Mouse (Mus musculus): ENCODE measurements at regions not wholly inside any gene's neighbourhood (a gene's known extent, or its start where the extent isn't known, plus 50 kb on each side); places are given as distances from the start of the nearest gene placed in this dataset.

DNA sequence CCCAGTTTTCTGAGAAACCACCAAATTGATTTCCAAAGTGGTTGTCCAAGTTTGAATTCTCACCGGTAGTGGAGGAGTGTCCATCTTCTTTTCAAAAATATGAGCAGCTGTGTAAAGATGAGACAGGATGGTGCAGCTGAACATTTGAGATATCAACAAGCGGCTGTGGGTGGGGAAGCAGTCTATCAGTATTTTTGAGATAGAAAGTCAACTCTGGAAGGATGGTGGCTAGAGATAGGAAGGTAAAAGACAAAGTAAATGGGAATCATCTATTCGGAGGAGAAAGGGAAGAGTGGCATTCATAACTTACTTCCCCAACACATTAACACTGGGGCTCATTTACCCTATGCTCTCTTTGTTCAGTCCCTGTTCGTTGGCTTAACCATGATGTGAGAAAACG is 146.9 kb upstream of the Gmnc start:
- DNase-seq: no peak

DNA sequence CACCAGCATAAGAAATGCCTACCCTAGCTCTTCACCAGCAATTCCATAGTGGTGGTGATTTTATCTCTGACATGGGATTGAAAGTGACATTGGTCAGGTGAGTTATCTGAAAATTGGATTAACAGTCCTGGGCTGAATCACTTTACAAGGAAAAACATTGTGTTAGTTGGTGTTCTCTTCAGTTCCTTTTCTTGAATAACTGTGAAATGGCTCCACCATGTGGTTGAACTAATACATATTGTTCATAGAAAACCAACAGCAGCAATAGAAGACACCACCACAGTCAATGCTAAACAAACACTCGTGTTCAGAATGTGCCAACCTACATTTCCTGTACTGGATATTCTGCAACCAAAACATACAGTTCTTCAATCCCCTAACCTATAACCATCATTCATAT is 147.5 kb upstream of the Gmnc start:
- DNase-seq: peak; percentile 57

DNA sequence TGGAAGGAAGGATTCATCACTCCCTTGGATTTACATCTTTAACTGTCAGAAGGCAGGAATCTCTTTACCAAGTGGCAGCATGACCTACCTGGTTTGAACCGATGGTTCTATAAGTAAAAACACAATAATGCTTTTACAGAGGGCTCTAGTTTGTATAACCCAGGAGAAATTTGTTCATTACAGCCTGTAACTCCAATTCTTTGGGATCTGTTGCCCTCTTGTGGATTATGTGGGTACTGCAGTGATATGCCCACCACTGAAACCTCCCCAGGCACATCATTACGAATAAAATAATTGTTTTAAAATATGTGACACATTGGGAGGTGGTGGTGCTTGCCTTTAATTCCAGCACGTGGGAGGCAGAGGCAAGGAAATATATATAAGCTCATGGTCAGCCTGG is 148.6 kb upstream of the Gmnc start:
- DNase-seq: peak; percentile 64

DNA sequence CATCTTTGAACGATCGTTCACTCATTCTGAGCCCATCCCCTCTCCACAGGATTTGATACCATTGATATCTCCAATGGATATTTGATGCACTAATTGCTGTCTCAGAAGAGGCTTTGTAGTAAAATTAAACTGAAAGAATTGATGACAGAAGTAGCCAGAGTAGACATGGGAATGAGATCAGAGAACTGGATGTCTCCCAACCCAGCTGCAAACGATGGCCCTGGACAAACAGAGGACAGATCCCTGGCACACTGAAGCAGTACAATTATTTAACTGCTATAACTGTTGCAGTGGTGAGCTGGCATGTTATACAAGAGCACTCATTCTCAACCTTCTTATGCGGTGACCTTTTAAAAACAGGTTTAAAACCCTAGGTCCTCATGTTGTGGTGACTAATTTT is 151.5 kb upstream of the Ostn start:
- no peak for DNase-seq

DNA sequence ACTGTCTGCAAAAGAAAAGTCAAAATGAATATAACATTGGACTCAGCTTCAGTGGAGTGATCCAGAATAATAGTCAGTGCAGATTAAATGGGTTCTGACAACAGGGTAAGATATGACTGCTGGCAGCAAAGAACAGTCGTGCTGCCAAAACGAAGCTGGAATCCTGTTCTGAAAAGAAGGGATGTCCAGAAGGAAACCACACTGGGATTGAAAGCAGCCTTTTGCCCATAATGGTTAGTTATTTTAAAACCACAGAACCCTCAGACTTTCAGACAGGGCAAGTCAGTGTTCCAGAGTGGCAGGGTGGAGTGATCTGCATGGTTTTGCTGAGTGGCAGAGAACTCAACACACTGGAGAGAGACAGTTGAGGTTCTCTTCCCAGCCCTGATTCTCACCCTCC is 111.6 kb upstream of the Ostn start:
- DNase-seq: no peak

All from retina, postnatal 1 day (tissue).